Mouse (Mus musculus) MEL (cell line): ENCODE measurements at regions not wholly inside any gene's neighbourhood (a gene's known extent, or its start where the extent isn't known, plus 50 kb on each side); places are given as distances from the start of the nearest gene placed in this dataset.

ENCODE experiments used
- DNase-seq: peaks from one replicate; pipeline ENCODE4 v3.0.0; 2011; ENCODE audit warnings: low read depth, low spot score
- H3K27ac ChIP-seq: 2 replicates; pipeline ENCODE4 v1.5.1; 2012; ENCODE audit warnings: low read depth, mild to moderate bottlenecking, control low read depth, low read length, moderate library complexity; ENCODE audit not compliant: control insufficient read depth
- H3K27me3 ChIP-seq, 2 experiments: fragments of 150-350 bp in 1 of 2; sonication (generic) in 1 of 2; 2 replicates each; pipeline ENCODE4 v1.6.1; 2012; ENCODE audit warnings: low read length in 2 of 2, mild to moderate bottlenecking in 2 of 2, improper control_type of control experiment in 1 of 2, moderate library complexity in 1 of 2; ENCODE audit not compliant: insufficient read depth in 2 of 2, control insufficient read depth in 1 of 2
- H3K36me3 ChIP-seq, 2 experiments: 2 replicates each; pipeline ENCODE4 v1.6.1; 2012 to 2014; ENCODE audit warnings: low read length in 2 of 2, improper control_type of control experiment in 1 of 2, inconsistent platforms in 1 of 2, mild to moderate bottlenecking in 1 of 2; ENCODE audit not compliant: insufficient read depth in 2 of 2, control insufficient read depth in 1 of 2
- H3K4me1 ChIP-seq, 2 experiments: fragments of 150-350 bp in 1 of 2; sonication (generic) in 1 of 2; 2 replicates each; pipeline ENCODE4 v1.6.1; 2012; ENCODE audit warnings: low read length in 2 of 2, improper control_type of control experiment in 1 of 2, mild to moderate bottlenecking in 1 of 2; ENCODE audit not compliant: insufficient read depth in 2 of 2, control insufficient read depth in 1 of 2
- H3K4me3 ChIP-seq, 2 experiments: fragments of 150-350 bp in 1 of 2; sonication (generic) in 1 of 2; 2 replicates each; pipeline ENCODE4 v1.5.1; 2012; ENCODE audit warnings: low read depth in 2 of 2, low read length in 2 of 2, mild to moderate bottlenecking in 2 of 2, moderate library complexity in 2 of 2, control low read depth in 1 of 2, improper control_type of control experiment in 1 of 2; ENCODE audit not compliant: control insufficient read depth in 1 of 2, insufficient read depth in 1 of 2
- H3K79me2 ChIP-seq: 2 replicates; pipeline ENCODE4 v1.6.1; 2012; ENCODE audit warnings: mild to moderate bottlenecking, low read length, moderate library complexity; ENCODE audit not compliant: control insufficient read depth, poor library complexity, insufficient read depth
- H3K9ac ChIP-seq: 2 replicates; pipeline ENCODE4 v1.6.1; 2012; ENCODE audit warnings: low read depth, mild to moderate bottlenecking, control low read depth, low read length, moderate library complexity; ENCODE audit not compliant: control insufficient read depth, poor library complexity, severe bottlenecking
- H3K9me3 ChIP-seq: fragments of 150-350 bp; sonication (generic); replicated peaks from 2 replicates; pipeline ENCODE4 v1.6.1; 2012; ENCODE audit warnings: mild to moderate bottlenecking, low read length, improper control_type of control experiment, moderate library complexity; ENCODE audit not compliant: insufficient read depth
- USF2 ChIP-seq, 2 experiments: IDR thresholded peaks; 2 replicates each; pipeline ENCODE4 v1.6.1; 2011 to 2012; ENCODE audit warnings: improper control_type of control experiment in 2 of 2, low read length in 2 of 2, borderline replicate concordance in 1 of 2, inconsistent platforms in 1 of 2, low read depth in 1 of 2, mild to moderate bottlenecking in 1 of 2; ENCODE audit not compliant: insufficient read depth in 1 of 2

DNA sequence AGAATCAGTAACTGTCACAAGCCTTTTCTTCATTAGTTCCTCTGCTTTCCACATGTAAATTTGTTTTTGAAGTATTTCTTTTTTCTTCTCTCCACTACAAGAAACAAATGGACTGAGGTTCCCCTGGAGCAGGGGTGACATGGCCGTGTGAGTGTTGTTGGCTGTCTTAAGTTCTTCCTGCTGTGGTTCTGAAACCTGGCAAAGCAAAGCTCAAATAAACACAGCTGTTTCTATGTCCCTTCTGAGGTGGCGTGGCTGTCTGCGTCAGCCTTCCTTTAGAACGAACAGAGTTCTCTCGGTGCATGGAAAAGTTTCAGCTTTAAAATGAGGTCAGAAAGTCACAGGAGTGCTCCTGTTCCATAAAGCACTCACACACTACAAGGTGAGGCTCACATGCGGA is 354.3 kb downstream of the Bmp2 start:
- H3K4me3 ChIP-seq: no peak overlapping the region
- H3K27me3 ChIP-seq: no peaks in the 10 kb centered on the region
- no peaks in the 10 kb centered on the region for H3K9me3 ChIP-seq
- H3K79me2 ChIP-seq: no peaks in the 10 kb centered on the region
- no peak overlapping the region for H3K27ac ChIP-seq
- no peak overlapping the region for H3K9ac ChIP-seq
- no peak for DNase-seq
- no peak for TF ChIP-seq USF2 (IDR thresholded peaks at IDR 0.05; ENCODE audit: borderline replicate concordance in 1 of 2, insufficient read depth in 1 of 2, low read depth in 1 of 2, low read length in 2 of 2)
- TF ChIP-seq, all 39 proteins: peak for 0
- Histone ChIP-seq H3K36me3 (no peaks in the 10 kb centered on the region), H3K4me1 (no peaks in the 10 kb centered on the region)
